Mouse (Mus musculus) liver, embryonic 15.5 days (tissue): ENCODE results near the gene Agbl1. TPM values are rescaled to one million over a fixed set of nuclear protein-coding genes. Genes with fewer than 3 reads are reported as not detected.

Source experiments
- ATAC-seq: fragments of 200-750 bp; cut with Nextera tagmentation; 2 replicates; pipeline ENCODE4 v1.8.0; 2017; ENCODE audit warnings: moderate number of reproducible peaks, mild to moderate bottlenecking, moderate library complexity; ENCODE audit not compliant: insufficient read depth
- H3K27ac ChIP-seq: fragments of 300-500 bp; sonication (generic); replicated peaks from 2 replicates; pipeline ENCODE4 v1.5.1; 2015; ENCODE audit warnings: mild to moderate bottlenecking, inconsistent platforms
- H3K27me3 ChIP-seq: fragments of 300-500 bp; sonication (generic); 2 replicates; pipeline ENCODE4 v1.6.1; 2015; ENCODE audit warnings: mild to moderate bottlenecking, inconsistent platforms
- H3K36me3 ChIP-seq: fragments of 300-500 bp; sonication (generic); replicated peaks from 2 replicates; pipeline ENCODE4 v1.6.1; 2015; ENCODE audit warnings: moderate library complexity, mild to moderate bottlenecking, inconsistent platforms
- H3K4me1 ChIP-seq: fragments of 300-500 bp; sonication (generic); replicated peaks from 2 replicates; pipeline ENCODE4 v1.6.1; 2015; ENCODE audit warnings: inconsistent platforms
- H3K4me2 ChIP-seq: fragments of 300-500 bp; sonication (generic); 2 replicates; pipeline ENCODE4 v1.6.1; 2015; ENCODE audit warnings: moderate library complexity, mild to moderate bottlenecking, inconsistent platforms
- H3K4me3 ChIP-seq: fragments of 300-500 bp; sonication (generic); replicated peaks from 2 replicates; pipeline ENCODE4 v1.5.1; 2015; ENCODE audit warnings: mild to moderate bottlenecking, inconsistent platforms
- H3K9ac ChIP-seq: fragments of 300-500 bp; sonication (generic); 2 replicates; pipeline ENCODE4 v1.6.1; 2015; ENCODE audit warnings: moderate library complexity, mild to moderate bottlenecking, inconsistent platforms
- H3K9me3 ChIP-seq: fragments of 300-500 bp; sonication (generic); replicated peaks from 2 replicates; pipeline ENCODE4 v1.6.1; 2016; ENCODE audit warnings: inconsistent platforms
- WGBS: fragments of 180-500 bp; shearing (Covaris S2); methylation state at CpG from one replicate; pipeline ENCODE4 v1.1.7; 2015; ENCODE audit warnings: mixed read lengths; ENCODE audit not compliant: insufficient replicate concordance; 5-methylcytosine and 5-hydroxymethylcytosine counted together
- polyA plus RNA-seq: library from polyadenylated mRNA; unstranded; fragments of >200 nt; fragmentation: Nextera tagmentation; extraction: Ambion mirVana; gene quantifications from 2 replicates; pipeline ENCODE4 v1.2.1, GENCODE M21; 2015

Gene Agbl1
- polyA plus RNA-seq, 1 experiment from 2014 or later: 0.03 TPM

DNA sequence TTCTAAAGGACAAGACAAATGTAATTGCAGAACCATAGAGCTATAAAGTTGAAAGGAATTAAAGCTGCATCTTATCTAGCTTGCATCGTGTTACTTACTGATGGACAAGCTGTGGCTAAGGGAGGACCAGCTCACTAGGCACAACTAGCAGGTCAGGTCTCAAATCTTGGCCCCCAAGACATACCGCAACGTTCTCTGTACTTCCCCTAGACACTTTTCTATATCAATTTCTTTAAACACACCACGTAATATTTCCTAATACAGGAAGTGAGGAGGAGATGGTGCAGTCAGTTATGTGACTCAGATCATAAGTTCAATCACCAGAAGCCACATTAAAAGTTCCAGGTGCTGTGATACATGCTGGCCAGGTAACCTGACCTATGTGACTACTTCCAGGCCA, 919.1 kb downstream of the Agbl1 start:
- no peaks in the 10 kb centered on the region for H3K36me3 ChIP-seq
- H3K9me3 ChIP-seq: no peaks in the 10 kb centered on the region
- no peak overlapping the region for H3K9ac ChIP-seq
- no peak overlapping the region for H3K4me2 ChIP-seq
- ATAC-seq: no peak
- H3K27ac ChIP-seq: no peak overlapping the region
- 40% methylated on average over 4 of the region's 4 CpGs for WGBS
- no peak overlapping the region for H3K4me3 ChIP-seq
- no peaks in the 10 kb centered on the region for H3K27me3 ChIP-seq
- no peaks in the 10 kb centered on the region for H3K4me1 ChIP-seq

DNA sequence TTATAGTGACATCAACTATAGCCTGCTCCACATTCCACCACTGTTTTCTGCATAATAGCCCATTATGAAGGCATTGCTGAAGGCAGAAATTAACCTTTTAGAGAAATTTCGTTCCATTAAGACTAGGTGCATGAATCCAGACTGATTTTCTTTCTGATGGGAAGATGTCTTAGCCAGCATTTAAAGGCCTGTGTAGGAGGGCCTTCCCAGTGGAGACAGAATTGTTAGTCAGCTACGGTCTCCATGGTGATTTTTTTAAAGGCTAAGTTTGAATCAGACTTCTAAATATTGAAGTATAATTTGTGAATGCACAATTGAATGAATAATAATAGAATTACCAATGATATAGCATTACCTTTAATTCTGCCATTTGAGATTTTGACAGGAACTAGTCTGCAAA, 920.2 kb downstream of the Agbl1 start:
- Histone ChIP-seq H3K27ac (no peak overlapping the region), H3K27me3 (no peaks in the 10 kb centered on the region), H3K4me3 (no peak overlapping the region), H3K9me3 (no peaks in the 10 kb centered on the region), H3K4me1 (no peaks in the 10 kb centered on the region), H3K9ac (no peak overlapping the region), H3K36me3 (no peaks in the 10 kb centered on the region), H3K4me2 (no peak overlapping the region)
- ATAC-seq: no peak
- 44% methylated on average over 2 of the region's 2 CpGs for WGBS

DNA sequence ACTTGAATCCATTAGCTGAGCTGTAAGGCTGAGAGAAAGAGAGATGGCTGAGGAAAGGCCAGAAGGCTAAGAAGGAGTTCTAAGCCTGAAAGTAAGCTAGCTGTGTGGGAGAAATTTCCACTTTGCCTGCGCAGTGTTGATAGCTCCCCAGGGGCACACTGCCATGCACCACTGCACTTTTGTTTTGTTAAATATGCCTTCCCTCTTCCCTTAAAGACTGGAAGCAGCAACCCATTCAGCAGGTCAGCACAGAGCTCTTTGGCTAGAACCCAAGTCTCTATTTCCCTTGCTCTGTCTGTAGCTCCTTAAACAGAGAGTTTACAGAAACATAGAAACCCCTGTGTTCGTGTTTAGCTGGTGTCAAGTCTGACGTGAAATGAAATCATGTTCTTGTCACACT, 922.7 kb downstream of the Agbl1 start:
- 46% methylated on average over 3 of the region's 3 CpGs for WGBS
- no peak overlapping the region for H3K27ac ChIP-seq
- no peak for ATAC-seq

DNA sequence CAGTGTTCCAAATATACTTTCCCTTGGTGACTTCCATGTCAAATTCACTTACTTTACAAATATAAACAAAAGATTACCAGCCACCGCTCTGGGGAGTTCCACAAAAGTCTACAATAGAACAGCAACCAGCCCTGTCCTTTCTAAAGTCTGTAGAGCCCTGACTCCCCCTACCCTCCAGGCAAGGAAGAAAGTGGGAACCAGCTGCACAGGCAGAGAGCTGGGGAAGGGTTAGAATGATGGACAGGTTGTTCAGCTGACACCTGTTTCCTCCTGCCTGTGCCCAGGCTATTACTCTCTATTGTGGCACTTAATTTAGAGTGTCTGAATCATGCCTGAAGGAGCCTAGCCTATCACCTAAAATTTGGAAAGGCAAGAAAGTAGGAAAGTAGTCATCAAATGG, 923.2 kb downstream of the Agbl1 start:
- H3K9ac ChIP-seq: no peak overlapping the region
- H3K27me3 ChIP-seq: no peaks in the 10 kb centered on the region
- H3K4me3 ChIP-seq: no peak overlapping the region
- H3K4me2 ChIP-seq: no peak overlapping the region
- H3K9me3 ChIP-seq: no peaks in the 10 kb centered on the region
- no peak overlapping the region for H3K27ac ChIP-seq
- no peak for ATAC-seq
- WGBS: 52% methylated on average over 1 of the region's 1 CpGs
- no peaks in the 10 kb centered on the region for H3K4me1 ChIP-seq
- H3K36me3 ChIP-seq: no peaks in the 10 kb centered on the region

More for the DNA sequence above, 922.7 kb downstream of the Agbl1 start:
- no peak overlapping the region for H3K4me3 ChIP-seq
- no peak overlapping the region for H3K4me2 ChIP-seq
- H3K27me3 ChIP-seq: no peaks in the 10 kb centered on the region
- no peak overlapping the region for H3K9ac ChIP-seq
- no peaks in the 10 kb centered on the region for H3K9me3 ChIP-seq
- no peaks in the 10 kb centered on the region for H3K36me3 ChIP-seq
- no peaks in the 10 kb centered on the region for H3K4me1 ChIP-seq

DNA sequence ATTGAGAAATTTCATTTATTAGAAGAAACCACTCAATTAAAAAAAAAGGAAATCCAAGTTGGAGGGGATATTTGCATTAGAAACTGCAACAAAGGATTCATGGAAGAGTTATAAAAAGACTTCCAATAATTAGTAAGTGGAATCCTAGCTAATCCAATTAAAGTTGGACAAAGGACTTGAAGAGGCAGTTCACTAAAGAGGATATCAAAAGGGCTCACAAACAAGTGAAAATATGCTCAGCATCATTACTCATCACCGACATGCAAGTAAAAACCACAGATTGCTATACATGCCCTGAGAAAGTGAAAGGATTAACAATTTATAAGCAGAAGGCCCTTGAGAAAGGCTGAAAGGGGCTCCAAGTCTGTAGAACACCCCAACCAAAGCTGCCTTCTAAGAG, 935.2 kb downstream of the Agbl1 start:
- 65% methylated on average over 1 of the region's 1 CpGs for WGBS

More for the DNA sequence above, 935.2 kb downstream of the Agbl1 start:
- H3K36me3 ChIP-seq: no peaks in the 10 kb centered on the region
- no peak for ATAC-seq
- H3K27ac ChIP-seq: no peak overlapping the region
- no peak overlapping the region for H3K4me2 ChIP-seq
- H3K4me1 ChIP-seq: no peaks in the 10 kb centered on the region
- no peak overlapping the region for H3K9ac ChIP-seq
- H3K27me3 ChIP-seq: no peaks in the 10 kb centered on the region
- H3K4me3 ChIP-seq: no peak overlapping the region
- no peaks in the 10 kb centered on the region for H3K9me3 ChIP-seq
